Mouse (Mus musculus) urinary bladder, adult 2 months (tissue): ENCODE measurements around the gene Sh2b3. TPM values are rescaled to one million over a fixed set of nuclear protein-coding genes. Genes with fewer than 3 reads are reported as not detected.

Experiments
- DNase-seq: peaks from one replicate; pipeline ENCODE4 v3.0.0; 2022; ENCODE audit warnings: low spot score
- polyA plus RNA-seq: library from polyadenylated mRNA; depleted of rRNA; stranded (reverse); fragments of >200 nt; gene quantifications from 2 replicates; pipeline ENCODE4 v1.2.3, GENCODE M21; 2012; rRNA removed

Sh2b3 gene
- polyA plus RNA-seq, 1 experiment, result 22.2 TPM

- DNase-seq, result no peak
Observed at GRCm38 (mm10) chr5:121795800-121796199, 41.6 kb downstream of the Sh2b3 start.

GRCm38 (mm10) chr5:121791026-121791425 is 46.4 kb downstream of the Sh2b3 start:
- no peak for DNase-seq

GRCm38 (mm10) chr5:121783862-121784500 is 53.5 kb downstream of the Sh2b3 start:
- DNase-seq, result no peak

GRCm38 (mm10) chr5:121782467-121782866 is 55.0 kb downstream of the Sh2b3 start:
- DNase-seq, result no peak

- no peak for DNase-seq
Observed at GRCm38 (mm10) chr5:121780180-121780579, 57.3 kb downstream of the Sh2b3 start.

- DNase-seq, result no peak
Observed at GRCm38 (mm10) chr5:121778485-121779119, 58.8 kb downstream of the Sh2b3 start.

- no peak for DNase-seq
Observed at GRCm38 (mm10) chr5:121771611-121772010, 65.8 kb downstream of the Sh2b3 start.

- DNase-seq, result no peak
Observed at GRCm38 (mm10) chr5:121769827-121770226, 67.6 kb downstream of the Sh2b3 start.

GRCm38 (mm10) chr5:121767564-121767963 is 69.9 kb downstream of the Sh2b3 start:
- no peak for DNase-seq

- DNase-seq, result no peak
Observed at GRCm38 (mm10) chr5:121766038-121766773, 71.2 kb downstream of the Sh2b3 start.

Other genes with a start within 250 kb of the Sh2b3 start
- gene Aldh2, start 243.8 kb downstream of the Sh2b3 start, polyA plus RNA-seq, result 663 and 712 TPM in 2 replicates
- gene Acad12, start 218.7 kb downstream of the Sh2b3 start, polyA plus RNA-seq, result 10.6 and 12.8 TPM in 2 replicates
- gene Acad10, start 177.1 kb downstream of the Sh2b3 start, polyA plus RNA-seq, result 9.6 and 10.3 TPM in 2 replicates
- gene Brap, start 177.1 kb downstream of the Sh2b3 start, polyA plus RNA-seq, result 34.7 and 37.1 TPM in 2 replicates
- gene Atxn2, start 126.3 kb downstream of the Sh2b3 start, polyA plus RNA-seq, result 60.6 and 85.3 TPM in 2 replicates
- 11.3 and 12.2 TPM in 2 replicates for gene Pheta1, start 11.3 kb upstream of the Sh2b3 start, polyA plus RNA-seq
- 4.7 and 5.1 TPM in 2 replicates for gene Cux2, start 212.5 kb upstream of the Sh2b3 start, polyA plus RNA-seq